Mouse (Mus musculus) G1E (cell line): ENCODE data around the gene Hgd.

Experiments used
- CTCF ChIP-seq: IDR thresholded peaks from 2 replicates; pipeline ENCODE4 v1.5.1; 2012; ENCODE audit warnings: low read depth, low read length, inconsistent platforms, mixed read lengths
- GATA1 ChIP-seq: IDR thresholded peaks from 2 replicates; pipeline ENCODE4 v1.6.1; 2012; ENCODE audit warnings: borderline replicate concordance, low read length, inconsistent platforms, mixed read lengths
- POLR2AphosphoS5 ChIP-seq: IDR thresholded peaks from 2 replicates; pipeline ENCODE4 v1.6.1; 2012; ENCODE audit warnings: low read depth, low read length, inconsistent platforms; ENCODE audit not compliant: insufficient replicate concordance
- TAL1 ChIP-seq: conservative IDR thresholded peaks from 2 replicates; pipeline ENCODE4 v1.6.1; 2012; ENCODE audit warnings: low read depth, low read length, inconsistent platforms, mixed read lengths

GRCm38 (mm10) chr16:37530170-37530569, 49.8 kb upstream of the Hgd start:
- TF ChIP-seq CTCF (no peak), TAL1 (no peak), GATA1 (no peak), POLR2AphosphoS5 (no peak)
